Mouse (Mus musculus) intestine, embryonic 15.5 days (tissue): ENCODE data around the gene Hmbs. TPM values are rescaled to one million over a fixed set of nuclear protein-coding genes. Genes with fewer than 3 reads are reported as not detected.
A peak's percentile ranks its signal among the peaks of the same experiment; 100 is the strongest.
"Not testable (repeated sequence)": the region's sequence is repeated elsewhere in the genome, so short reads cannot be mapped to it uniquely, and the experiment has no call there.

Experiments used
- ATAC-seq: fragments of 200-750 bp; cut with Nextera tagmentation; 2 replicates; pipeline ENCODE4 v1.8.0; 2017; ENCODE audit warnings: moderate TSS enrichment, moderate library complexity
- H3K27ac ChIP-seq: fragments of 300-500 bp; sonication (generic); 2 replicates; pipeline ENCODE4 v1.5.1; 2015; ENCODE audit warnings: mild to moderate bottlenecking, inconsistent platforms
- H3K27me3 ChIP-seq: fragments of 300-500 bp; sonication (generic); replicated peaks from 2 replicates; pipeline ENCODE4 v1.6.1; 2015; ENCODE audit warnings: inconsistent platforms
- H3K36me3 ChIP-seq: fragments of 300-500 bp; sonication (generic); 2 replicates; pipeline ENCODE4 v1.6.1; 2015; ENCODE audit warnings: inconsistent platforms
- H3K4me1 ChIP-seq: fragments of 300-500 bp; sonication (generic); replicated peaks from 2 replicates; pipeline ENCODE4 v1.6.1; 2015; ENCODE audit warnings: inconsistent platforms
- H3K4me2 ChIP-seq: fragments of 300-500 bp; sonication (generic); replicated peaks from 2 replicates; pipeline ENCODE4 v1.6.1; 2015; ENCODE audit warnings: mild to moderate bottlenecking, inconsistent platforms
- H3K4me3 ChIP-seq: fragments of 300-500 bp; sonication (generic); replicated peaks from 2 replicates; pipeline ENCODE4 v1.5.1; 2015; ENCODE audit warnings: inconsistent platforms
- H3K9ac ChIP-seq: fragments of 300-500 bp; sonication (generic); 2 replicates; pipeline ENCODE4 v1.6.1; 2015; ENCODE audit warnings: inconsistent platforms
- H3K9me3 ChIP-seq: fragments of 300-500 bp; sonication (generic); 2 replicates; pipeline ENCODE4 v1.6.1; 2016; ENCODE audit warnings: inconsistent platforms
- WGBS: fragments of 180-500 bp; shearing (Covaris S2); methylation state at CpG from one replicate; pipeline ENCODE4 v1.1.7; 2015; 5-methylcytosine and 5-hydroxymethylcytosine counted together
- polyA plus RNA-seq: library from polyadenylated mRNA; unstranded; fragments of >200 nt; fragmentation: Nextera tagmentation; extraction: Ambion mirVana; gene quantifications from 2 replicates; pipeline ENCODE4 v1.2.1, GENCODE M21; 2015

Hmbs gene
- polyA plus RNA-seq, 1 experiment from 2014 or later = 128 TPM

DNA sequence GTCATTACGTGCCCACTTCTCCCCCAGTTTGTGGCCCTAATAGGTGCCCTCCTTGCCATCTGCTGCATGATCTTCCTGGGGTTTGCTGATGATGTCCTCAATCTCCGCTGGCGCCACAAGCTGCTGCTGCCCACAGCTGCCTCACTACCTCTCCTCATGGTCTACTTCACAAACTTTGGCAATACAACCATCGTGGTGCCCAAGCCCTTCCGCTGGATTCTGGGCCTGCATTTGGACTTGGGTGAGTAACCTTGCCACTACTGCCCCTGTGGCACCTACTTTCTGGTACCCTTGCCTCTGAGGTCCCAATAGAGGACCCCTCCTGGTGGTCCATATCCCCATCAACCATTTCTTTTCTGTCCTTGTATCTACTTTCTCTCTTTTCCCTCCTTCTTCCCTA, 16.1 kb downstream of the Hmbs start:
- Histone ChIP-seq H3K36me3 (peaks cover 19% of the 10 kb centered on the region), H3K4me3 (peak overlapping the region; percentile 77), H3K9me3 (no peaks in the 10 kb centered on the region), H3K9ac (peak overlapping the region; percentile 94; the same call in 1 of the 2 replicates), H3K27me3 (no peaks in the 10 kb centered on the region), H3K27ac (0 out of 2 replicates have a peak overlapping the region, but pooled peaks have one; percentile 95), H3K4me1 (peaks cover 9% of the 10 kb centered on the region), H3K4me2 (peak overlapping the region; percentile 82)
- ATAC-seq = no peak
- WGBS = 83% methylated on average over 5 of the region's 5 CpGs

DNA sequence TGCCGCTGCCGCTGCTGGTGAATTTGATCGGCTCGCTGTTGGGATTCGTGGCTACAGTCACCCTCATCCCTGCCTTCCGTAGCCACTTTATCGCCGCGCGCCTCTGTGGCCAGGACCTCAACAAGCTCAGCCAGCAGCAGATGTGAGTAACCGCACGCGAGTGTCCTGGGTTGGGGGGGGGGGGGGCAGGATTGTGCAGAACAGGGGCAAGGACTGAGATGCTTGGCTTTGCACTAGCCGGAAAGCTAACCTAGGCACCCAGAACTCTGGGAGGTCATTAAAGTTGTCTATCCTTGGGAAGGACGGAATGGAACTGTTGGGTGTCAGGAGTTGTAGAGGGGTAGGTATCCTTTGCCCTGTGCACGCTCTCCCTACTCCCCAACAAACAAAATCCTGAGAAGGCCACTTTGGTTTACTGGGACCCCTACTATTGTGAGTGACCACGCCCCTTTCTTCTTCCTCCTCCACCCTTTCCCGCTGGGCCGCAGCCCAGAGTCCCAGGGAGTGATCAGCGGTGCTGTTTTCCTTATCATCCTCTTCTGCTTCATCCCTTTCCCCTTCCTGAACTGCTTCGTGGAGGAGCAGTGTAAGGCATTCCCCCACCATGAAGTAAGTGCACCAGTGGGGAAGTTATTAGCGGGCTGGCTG, 16.8 kb downstream of the Hmbs start:
- H3K4me3 ChIP-seq = peak overlapping the region; percentile 77
- peak overlapping the region; percentile 82 for H3K4me2 ChIP-seq
- H3K27me3 ChIP-seq = no peaks in the 10 kb centered on the region
- peak; percentile 40 for ATAC-seq
- peak overlapping the region; percentile 95 for H3K27ac ChIP-seq
- under 1% methylated on average over 22 of the region's 22 CpGs for WGBS
- H3K9ac ChIP-seq = peak overlapping the region; percentile 94
- no peaks in the 10 kb centered on the region for H3K9me3 ChIP-seq
- H3K36me3 ChIP-seq = peaks cover 13% of the 10 kb centered on the region
- peaks cover 9% of the 10 kb centered on the region for H3K4me1 ChIP-seq

DNA sequence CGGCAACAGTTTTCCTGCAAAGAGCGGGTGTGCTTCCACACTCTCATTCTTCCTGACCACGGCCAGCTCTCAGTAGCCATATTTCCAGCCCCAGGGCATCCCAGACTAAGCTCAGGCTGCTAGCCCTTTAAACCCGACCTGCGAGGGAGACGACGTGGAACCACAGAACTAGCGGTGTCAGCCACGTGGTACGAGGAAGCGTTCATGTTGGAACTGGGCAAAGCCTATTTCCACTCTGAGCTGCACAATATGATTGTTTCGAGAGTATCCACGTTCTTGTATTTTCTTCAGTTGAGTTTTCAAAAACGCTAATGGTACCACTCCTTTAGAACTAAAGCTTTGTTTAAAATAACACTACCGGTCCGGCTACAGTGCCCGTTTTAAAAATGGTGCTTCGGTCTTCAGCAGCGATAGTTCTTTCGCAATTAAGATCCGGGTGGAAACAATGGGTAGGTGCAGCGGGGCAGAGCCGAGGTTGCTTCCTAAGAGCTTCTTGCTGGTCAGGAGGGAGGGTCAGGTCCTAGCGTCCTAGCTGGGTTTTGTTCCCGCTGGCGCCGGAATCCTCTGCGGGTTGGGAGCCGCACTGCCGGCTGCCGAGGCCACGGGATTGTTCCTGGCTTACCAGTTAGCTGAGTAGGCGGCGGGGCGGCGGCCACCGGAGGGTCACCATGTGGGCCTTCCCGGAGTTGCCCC, 17.5 kb downstream of the Hmbs start:
- Histone ChIP-seq H3K27ac (peak overlapping the region; percentile 95), H3K4me3 (peak overlapping the region; percentile 77), H3K27me3 (no peaks in the 10 kb centered on the region), H3K9me3 (no peaks in the 10 kb centered on the region), H3K9ac (peak overlapping the region; percentile 94), H3K36me3 (peaks cover 8% of the 10 kb centered on the region; the same call in 1 of the 2 replicates), H3K4me1 (peaks cover 9% of the 10 kb centered on the region), H3K4me2 (peak overlapping the region; percentile 82)
- under 1% methylated on average over 38 of the region's 38 CpGs for WGBS
- ATAC-seq = peak; percentile 95

DNA sequence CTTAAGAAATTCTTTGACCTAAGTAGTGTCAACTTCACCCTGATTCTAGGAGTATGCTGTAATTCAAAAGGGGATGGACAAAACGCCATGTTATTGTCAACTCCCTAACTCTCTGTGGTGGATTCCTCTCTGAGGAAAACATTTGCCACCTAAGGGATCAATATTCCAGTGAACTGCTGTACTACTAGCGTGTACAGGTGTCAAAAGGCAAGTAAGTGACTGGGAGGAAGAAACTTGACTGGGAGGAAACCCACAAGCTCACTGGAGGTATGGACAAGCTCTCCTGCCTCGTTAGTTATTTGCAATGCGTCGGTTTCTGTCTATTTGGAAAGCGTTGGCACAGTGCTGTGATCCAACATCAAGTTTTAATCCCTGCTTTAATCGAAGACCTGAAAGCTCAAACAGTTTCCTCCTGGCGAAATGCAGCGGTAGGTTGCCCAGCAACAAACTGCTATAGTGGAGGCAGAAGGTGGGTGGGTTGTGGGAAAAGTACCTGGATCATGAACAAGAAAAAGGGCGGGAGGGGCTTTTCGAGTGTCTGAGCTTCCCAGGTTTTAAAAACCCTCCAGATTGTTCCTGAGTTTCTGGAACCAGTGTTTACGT, 18.2 kb downstream of the Hmbs start, which contains the start of gene Dpagt1:
Gene Dpagt1 (plus strand): TSS at position 252 of the 603 bp plus-strand sequence.
- peak; percentile 46 for ATAC-seq
- WGBS = 1% methylated on average over 12 of the region's 12 CpGs

DNA sequence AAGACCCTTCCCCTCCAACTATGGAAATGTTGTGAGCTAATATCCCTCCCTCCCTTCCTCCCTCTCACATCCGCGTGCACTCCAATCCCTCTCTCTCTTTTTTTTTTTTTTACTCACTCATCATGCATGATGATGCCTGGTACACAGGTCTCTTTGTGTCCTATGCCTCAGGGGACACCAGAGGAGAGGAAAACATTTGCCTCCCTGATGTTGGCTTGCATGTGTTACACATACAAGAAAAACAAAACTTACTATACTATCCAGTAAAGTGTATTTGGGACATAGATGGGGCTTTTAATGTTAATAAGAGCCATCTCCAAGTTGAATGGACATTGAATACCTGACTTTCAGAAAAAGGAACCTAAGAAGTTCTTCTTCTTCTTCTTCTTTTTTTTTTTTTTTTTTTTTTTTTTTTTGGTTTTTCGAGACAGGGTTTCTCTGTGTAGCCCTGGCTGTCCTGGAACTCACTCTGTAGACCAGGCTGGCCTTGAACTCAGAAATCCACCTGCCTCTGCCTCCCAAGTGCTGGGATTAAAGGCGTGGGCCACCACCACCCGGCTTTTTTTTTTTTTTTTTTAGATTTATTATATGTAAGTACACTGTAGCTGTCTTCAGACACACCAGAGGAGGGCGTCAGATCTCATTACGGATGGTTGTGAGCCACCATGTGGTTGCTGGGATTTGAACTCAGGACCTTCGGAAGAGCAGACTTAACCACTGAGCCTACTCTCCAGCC, 18.8 kb downstream of the Hmbs start:
- Histone ChIP-seq H3K4me3 (peak overlapping the region; percentile 77; the same call in 1 of the 2 replicates), H3K4me2 (peak overlapping the region; percentile 82), H3K27ac (peak overlapping the region; percentile 95), H3K4me1 (peaks cover 15% of the 10 kb centered on the region)
- WGBS = 62% methylated on average over 7 of the region's 8 CpGs
- H3K27me3 ChIP-seq, ATAC-seq, H3K36me3 ChIP-seq, H3K9ac ChIP-seq, H3K9me3 ChIP-seq: not testable (repeated sequence)

More for the DNA sequence above, 18.2 kb downstream of the Hmbs start, which contains the start of gene Dpagt1:
- peaks cover 7% of the 10 kb centered on the region; the same call in 1 of the 2 replicates for H3K36me3 ChIP-seq
- H3K27ac ChIP-seq = peak within 1 kb of the TSS; percentile 95
- H3K9ac ChIP-seq = peak within 1 kb of the TSS; percentile 94
- H3K4me2 ChIP-seq = peak within 1 kb of the TSS; percentile 82
- peaks cover 11% of the 10 kb centered on the region for H3K4me1 ChIP-seq
- H3K9me3 ChIP-seq = no peaks in the 10 kb centered on the region
- H3K27me3 ChIP-seq = no peaks in the 10 kb centered on the region
- H3K4me3 ChIP-seq = peak within 1 kb of the TSS; percentile 77

DNA sequence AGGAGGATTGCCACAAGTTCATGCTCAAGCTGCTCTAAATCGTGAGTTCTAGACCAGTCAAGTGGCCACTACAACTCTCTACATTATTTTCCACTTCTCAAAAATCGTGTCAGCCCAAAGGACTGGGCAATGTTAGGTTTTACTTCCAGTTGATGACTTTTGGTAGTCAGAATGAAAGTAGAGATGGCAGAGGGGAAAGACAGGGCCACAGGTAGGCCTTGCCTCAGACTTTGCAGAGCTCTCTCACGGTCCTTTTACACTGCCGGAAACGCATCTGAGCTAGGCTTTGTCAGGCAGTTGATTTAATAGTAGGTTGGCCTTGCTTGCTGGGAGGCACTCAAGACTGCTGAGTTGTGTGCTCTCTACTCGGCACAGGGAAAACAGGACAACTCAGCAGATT, 19.9 kb downstream of the Hmbs start:
- Histone ChIP-seq H3K9me3 (no peaks in the 10 kb centered on the region), H3K27ac (no peak overlapping the region), H3K27me3 (no peaks in the 10 kb centered on the region), H3K9ac (no peak overlapping the region), H3K4me3 (no peak overlapping the region), H3K4me2 (no peak overlapping the region), H3K36me3 (no peaks in the 10 kb centered on the region), H3K4me1 (peaks cover 17% of the 10 kb centered on the region)
- WGBS = 76% methylated on average over 6 of the region's 6 CpGs
- ATAC-seq = no peak

DNA sequence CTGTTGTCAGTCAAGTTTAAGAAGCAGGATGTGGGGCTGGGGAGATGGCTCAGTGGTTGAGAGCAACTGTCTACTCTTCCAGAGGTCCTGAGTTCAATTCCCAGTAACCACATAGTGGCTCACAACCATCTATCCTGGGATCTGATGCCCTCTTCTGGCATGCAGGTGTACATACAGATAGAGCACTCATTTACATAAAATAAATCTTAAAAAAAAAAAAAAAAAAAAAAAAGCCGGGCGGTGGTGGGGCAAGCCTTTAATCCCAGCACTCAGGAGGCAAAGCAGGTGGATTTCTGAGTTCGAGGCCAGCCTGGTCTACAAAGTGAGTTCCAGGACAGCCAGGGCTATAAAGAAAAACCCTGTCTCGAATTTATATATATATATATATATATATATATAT, 20.4 kb downstream of the Hmbs start:
- not testable (repeated sequence) for H3K4me3 ChIP-seq, H3K27me3 ChIP-seq, H3K9me3 ChIP-seq, H3K36me3 ChIP-seq, ATAC-seq, H3K27ac ChIP-seq, H3K4me2 ChIP-seq, H3K9ac ChIP-seq
- WGBS = 75% methylated on average over 4 of the region's 4 CpGs
- peaks cover 22% of the 10 kb centered on the region for H3K4me1 ChIP-seq

DNA sequence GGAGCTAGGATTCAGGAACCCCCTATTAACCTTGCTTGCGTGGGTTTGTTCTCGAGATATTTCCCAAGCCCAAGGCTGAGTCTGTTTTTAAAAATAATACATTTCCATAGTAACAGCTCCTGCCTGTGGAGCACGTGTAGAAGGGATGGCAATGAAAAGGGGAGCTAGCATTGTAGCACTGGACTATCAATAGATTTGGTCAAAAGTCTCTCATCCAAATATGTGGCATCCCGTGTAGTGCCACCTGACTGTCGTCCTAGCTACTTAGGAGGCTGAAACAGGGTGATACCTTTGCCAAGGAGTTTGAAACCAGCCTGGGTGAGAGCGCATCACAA, 23.3 kb downstream of the Hmbs start:
- ATAC-seq = peak; percentile 11; the same call in 1 of the 2 replicates
- WGBS = 22% methylated on average over 6 of the region's 6 CpGs

DNA sequence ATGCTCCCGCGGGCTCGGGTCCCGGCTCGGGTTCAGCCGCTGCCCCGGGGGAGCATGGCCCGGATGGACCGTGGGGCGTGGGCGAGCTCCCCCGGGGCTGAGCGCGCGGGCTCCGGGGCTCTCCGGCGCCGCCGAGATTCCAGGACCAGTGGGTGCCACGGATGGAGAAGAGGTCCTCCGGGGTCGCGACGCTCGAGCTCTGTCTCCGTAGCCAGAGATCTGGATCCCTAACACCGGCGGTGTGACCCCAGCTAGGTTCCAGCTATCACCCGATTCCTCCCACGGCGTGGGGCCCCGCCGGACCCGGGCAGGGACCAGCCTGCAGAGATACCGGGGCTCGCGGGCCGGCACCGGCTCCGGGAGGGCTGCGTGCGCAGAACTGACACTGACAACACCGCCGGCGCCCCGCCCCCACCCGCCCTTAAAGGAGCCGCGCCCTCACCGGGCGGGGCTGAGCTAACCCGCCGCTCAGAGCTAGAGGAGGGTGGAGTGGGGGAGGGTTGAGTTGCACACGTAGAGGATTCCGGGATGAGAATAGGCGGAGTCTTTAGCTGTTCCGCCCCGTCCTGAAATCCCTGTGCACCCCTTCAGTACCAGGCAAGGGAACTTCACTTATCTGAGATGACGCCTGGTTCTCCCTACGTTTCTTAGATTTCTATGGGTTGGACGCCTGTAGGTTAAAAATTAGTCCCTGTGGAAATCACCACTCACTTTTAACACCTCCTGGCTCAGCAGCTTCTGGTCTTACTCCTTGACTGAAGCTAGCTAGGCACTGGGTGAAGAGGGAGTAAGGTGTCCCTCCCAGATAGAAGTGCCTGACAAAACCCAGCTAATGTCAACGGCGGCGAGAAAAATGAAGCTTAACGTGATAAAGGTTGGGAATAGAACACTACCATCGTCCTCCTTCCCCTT, 23.9 kb downstream of the Hmbs start, which contains the start of gene C2cd2l:
Gene C2cd2l (minus strand): TSS at position 399 of the 912 bp plus-strand sequence.
- H3K27me3 ChIP-seq = no peaks in the 10 kb centered on the region
- H3K9me3 ChIP-seq = no peaks in the 10 kb centered on the region
- WGBS = under 1% methylated on average over 67 of the region's 67 CpGs
- H3K9ac ChIP-seq = peak within 1 kb of the TSS; percentile 83
- ATAC-seq = peak; percentile 97
- H3K27ac ChIP-seq = peak within 1 kb of the TSS; percentile 55
- H3K4me2 ChIP-seq = peak within 1 kb of the TSS; percentile 86
- H3K4me3 ChIP-seq = peak within 1 kb of the TSS; percentile 97
- H3K4me1 ChIP-seq = peaks cover 25% of the 10 kb centered on the region
- H3K36me3 ChIP-seq = peaks cover 8% of the 10 kb centered on the region

More for the DNA sequence above, 23.3 kb downstream of the Hmbs start:
- Histone ChIP-seq H3K9me3 (no peaks in the 10 kb centered on the region), H3K4me2 (peak overlapping the region; percentile 86), H3K4me3 (peak overlapping the region; percentile 97), H3K27ac (peak overlapping the region; percentile 38; the same call in 1 of the 2 replicates), H3K36me3 (0 out of 2 replicates have a peak, but pooled peaks cover 5% of the 10 kb centered on the region), H3K27me3 (no peaks in the 10 kb centered on the region), H3K4me1 (peaks cover 25% of the 10 kb centered on the region), H3K9ac (peak overlapping the region; percentile 32)

DNA sequence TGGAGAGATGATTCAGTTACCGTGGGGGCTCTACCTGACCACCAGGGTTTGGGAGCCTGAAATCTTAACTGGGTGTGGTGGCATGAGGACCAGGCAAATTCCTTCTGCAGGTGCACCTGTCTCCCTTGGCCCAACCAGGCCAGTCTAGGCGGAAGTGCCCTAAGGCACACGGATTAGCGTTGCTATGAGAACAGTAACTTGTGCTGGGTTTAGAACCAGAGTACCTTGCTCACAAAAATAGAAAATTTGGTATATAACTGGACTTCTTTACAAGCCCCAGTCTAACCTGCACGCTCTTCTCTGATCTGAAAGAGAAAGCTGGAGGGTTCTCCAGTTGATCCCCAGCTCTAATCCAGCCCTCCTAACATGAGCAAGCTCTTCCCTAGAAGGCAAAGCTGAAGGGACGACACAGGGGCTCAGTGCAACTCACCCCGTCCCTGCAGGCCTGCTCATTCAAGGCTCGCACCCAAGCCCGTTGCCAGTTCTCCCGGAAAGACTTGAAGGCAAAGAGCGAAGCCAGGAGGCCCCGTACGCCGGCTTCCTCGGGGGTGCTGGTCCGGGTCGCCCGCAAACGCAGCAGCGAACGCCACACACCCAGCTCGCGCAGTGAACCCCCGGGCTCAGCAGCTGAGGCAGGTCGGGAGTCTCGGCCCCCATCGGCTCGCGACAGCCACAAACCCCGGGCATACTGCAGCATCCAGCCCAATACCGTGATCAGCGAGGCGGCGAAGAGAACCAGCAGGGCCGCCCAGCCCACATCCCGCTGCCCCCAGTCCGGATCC, 24.7 kb downstream of the Hmbs start:
- no peaks in the 10 kb centered on the region for H3K9me3 ChIP-seq
- no peaks in the 10 kb centered on the region for H3K27me3 ChIP-seq
- H3K9ac ChIP-seq = peak overlapping the region; percentile 83
- peak overlapping the region; percentile 86 for H3K4me2 ChIP-seq
- WGBS = 3% methylated on average over 37 of the region's 37 CpGs
- H3K4me3 ChIP-seq = peak overlapping the region; percentile 97
- H3K36me3 ChIP-seq = peaks cover 12% of the 10 kb centered on the region
- peak overlapping the region; percentile 55 for H3K27ac ChIP-seq
- peaks cover 25% of the 10 kb centered on the region for H3K4me1 ChIP-seq
- ATAC-seq = peak; percentile 1; the same call in 1 of the 2 replicates
